Mouse (Mus musculus) urinary bladder, postnatal 0 days (tissue): Measurements from ENCODE around the gene Gm5861. TPM values are rescaled to one million over a fixed set of nuclear protein-coding genes. Genes with fewer than 3 reads are reported as not detected.

Experiments
- polyA plus RNA-seq: library from polyadenylated mRNA; unstranded; fragments of >200 nt; fragmentation: Nextera tagmentation; extraction: Ambion mirVana; gene quantifications from 2 replicates; pipeline ENCODE4 v1.2.1, GENCODE M21; 2015

Gene Gm5861
- polyA plus RNA-seq: not detected in 2 replicates

DNA sequence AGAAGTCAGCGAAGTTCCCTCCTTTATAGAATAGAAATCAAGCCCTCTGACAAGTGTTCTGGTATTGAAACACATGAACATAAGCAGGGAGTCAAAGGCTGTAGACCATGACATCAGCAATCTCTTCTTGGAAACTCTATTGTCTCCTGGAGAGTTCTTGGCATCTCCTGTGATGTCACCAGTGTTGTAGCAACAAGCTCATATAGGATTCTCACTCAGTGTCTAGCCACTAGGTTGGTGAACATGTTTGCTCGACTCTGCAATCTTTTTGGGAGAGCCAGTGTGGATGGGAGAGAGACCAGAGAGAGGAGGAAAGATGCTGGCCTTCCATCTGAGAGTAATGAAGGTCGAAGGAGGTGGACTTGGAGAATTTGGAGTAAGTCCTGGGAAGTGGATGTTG, at the start of gene Gm5861:
Gene Gm5861, plus strand, starts transcription at position 301 of the 400 bp plus-strand sequence.

Other genes with a start within 250 kb of the Gm5861 start
- not detected in 2 replicates for gene Gm8871, start 235.3 kb upstream of the Gm5861 start, polyA plus RNA-seq
- not detected in 2 replicates for gene Gm8857, start 235.3 kb upstream of the Gm5861 start, polyA plus RNA-seq
- not detected in 2 replicates for gene Gm8879, start 55.4 kb upstream of the Gm5861 start, polyA plus RNA-seq
- not detected in 2 replicates for gene Gm8890, start 73.0 kb downstream of the Gm5861 start, polyA plus RNA-seq
- not detected in 2 replicates for gene Speer1, start 158.4 kb downstream of the Gm5861 start, polyA plus RNA-seq
- gene Gm8897, start 233.3 kb downstream of the Gm5861 start, polyA plus RNA-seq: not detected in 2 replicates